Mouse (Mus musculus): Measurements from ENCODE around the gene Duox1. TPM values are rescaled to one million over a fixed set of nuclear protein-coding genes. Genes with fewer than 3 reads are reported as not detected.

The Duox1 gene
- polyA plus RNA-seq, 1 experiment from 2014 or later, result 0.15 TPM

DNA sequence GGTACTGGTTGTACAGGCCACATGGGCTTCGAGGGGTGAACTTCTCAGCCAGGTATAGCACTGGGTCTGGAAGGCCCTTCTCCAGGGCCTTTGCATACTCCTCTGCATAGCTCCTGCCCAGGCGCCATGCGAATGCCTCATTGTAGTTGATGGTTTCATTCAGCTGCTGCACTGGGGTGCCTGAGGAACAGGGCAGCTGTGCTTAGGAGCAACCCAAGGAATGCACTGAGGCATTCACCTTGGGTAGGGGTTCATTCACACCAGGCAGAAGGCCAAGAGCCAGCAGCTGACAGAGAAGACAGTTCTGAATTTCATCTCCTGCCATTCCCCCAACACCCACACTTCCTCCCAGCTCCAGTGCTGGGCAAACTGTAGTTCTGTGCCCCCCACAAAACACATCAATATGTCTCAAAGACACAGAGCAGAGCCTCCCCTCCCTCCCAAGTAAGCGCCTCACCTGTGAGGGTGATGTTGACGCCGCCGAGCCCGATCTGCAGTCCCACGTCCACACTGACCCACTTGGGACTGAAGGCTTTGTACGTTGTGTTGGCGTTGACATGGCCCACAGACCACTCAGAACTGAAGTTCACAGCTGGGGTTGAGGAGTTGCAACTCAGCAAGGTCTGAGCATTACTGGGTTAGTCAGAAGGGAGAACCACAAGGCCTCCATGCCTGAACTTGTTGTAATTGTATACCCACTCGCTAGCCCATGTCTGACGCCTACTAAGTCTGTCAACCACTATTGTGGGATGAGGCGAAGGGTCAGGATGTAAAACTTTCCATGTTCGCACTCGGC, 10.2 kb upstream of the Duox1 start:
- Histone ChIP-seq H3K9me3 (ENCODE audit: control insufficient read depth, low read length) (no peaks in the 10 kb centered on the region), H3K4me3 (ENCODE audit: low read depth, low read length) (no peak overlapping the region), H3K4me2 (ENCODE audit: low read depth, low read length) (no peak overlapping the region), H3K27me3 (ENCODE audit: control insufficient read depth, insufficient read depth, low read length) (peaks cover 35% of the 10 kb centered on the region), H3K36me3 (ENCODE audit: control insufficient read depth, insufficient read depth, low read length) (no peaks in the 10 kb centered on the region), H3K9ac (replicated peaks; ENCODE audit: low read depth, low read length) (no peak overlapping the region), H3K27ac (ENCODE audit: low read depth, low read length) (no peak overlapping the region), H3K4me1 (ENCODE audit: control insufficient read depth, insufficient read depth, low read length) (0 out of 2 replicates have a peak, but pooled peaks cover 9% of the 10 kb centered on the region)
- ATAC-seq (ENCODE audit: low read depth), result no peak
- 89% methylated on average over 16 of the region's 16 CpGs for WGBS

DNA sequence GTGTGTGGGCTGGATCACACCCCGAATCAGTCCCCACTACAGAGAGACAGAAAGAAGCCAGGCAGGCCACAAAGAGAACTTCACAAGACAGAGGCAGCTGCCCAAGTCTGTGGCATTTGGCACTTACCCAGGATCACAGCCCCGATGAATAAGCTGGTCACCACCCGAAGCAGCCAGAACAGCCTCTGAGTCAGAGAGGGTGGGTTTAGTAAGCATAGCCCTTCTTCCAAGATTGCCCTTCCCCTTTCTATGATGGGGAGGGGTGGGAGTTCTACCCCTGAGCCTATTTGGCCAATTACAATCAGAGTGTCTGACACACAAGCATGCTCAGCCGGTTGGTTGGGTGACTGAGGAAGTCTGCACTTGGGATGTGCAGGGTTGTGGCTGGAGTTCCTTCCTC, 9.3 kb upstream of the Duox1 start:
- H3K27me3 ChIP-seq (ENCODE audit: control insufficient read depth, insufficient read depth, low read length), result peaks cover 26% of the 10 kb centered on the region
- 57% methylated on average over 4 of the region's 4 CpGs for WGBS

GRCm38 (mm10) chr2:122309647-122310046, 5.8 kb upstream of the Duox1 start:
- H3K9ac ChIP-seq (replicated peaks; ENCODE audit: low read depth, low read length), result no peak overlapping the region
- H3K4me1 ChIP-seq (ENCODE audit: control insufficient read depth, insufficient read depth, low read length), result no peaks in the 10 kb centered on the region
- no peaks in the 10 kb centered on the region for H3K36me3 ChIP-seq (ENCODE audit: control insufficient read depth, insufficient read depth, low read length)
- peaks cover 23% of the 10 kb centered on the region for H3K27me3 ChIP-seq (ENCODE audit: control insufficient read depth, insufficient read depth, low read length)
- H3K9me3 ChIP-seq (ENCODE audit: control insufficient read depth, low read length), result no peaks in the 10 kb centered on the region
- H3K4me3 ChIP-seq (ENCODE audit: low read depth, low read length), result no peak overlapping the region
- no peak for ATAC-seq (ENCODE audit: low read depth)
- WGBS, result 41% methylated on average over 3 of the region's 3 CpGs
- no peak overlapping the region for H3K4me2 ChIP-seq (ENCODE audit: low read depth, low read length)
- no peak overlapping the region for H3K27ac ChIP-seq (ENCODE audit: low read depth, low read length)

More for the DNA sequence above, 9.3 kb upstream of the Duox1 start:
- Histone ChIP-seq H3K9me3 (ENCODE audit: control insufficient read depth, low read length) (no peaks in the 10 kb centered on the region), H3K9ac (replicated peaks; ENCODE audit: low read depth, low read length) (no peak overlapping the region), H3K27ac (ENCODE audit: low read depth, low read length) (no peak overlapping the region), H3K4me3 (ENCODE audit: low read depth, low read length) (no peak overlapping the region), H3K4me2 (ENCODE audit: low read depth, low read length) (no peak overlapping the region), H3K4me1 (ENCODE audit: control insufficient read depth, insufficient read depth, low read length) (0 out of 2 replicates have a peak, but pooled peaks cover 9% of the 10 kb centered on the region), H3K36me3 (ENCODE audit: control insufficient read depth, insufficient read depth, low read length) (no peaks in the 10 kb centered on the region)
- no peak for ATAC-seq (ENCODE audit: low read depth)

GRCm38 (mm10) chr2:122311561-122311960, 3.9 kb upstream of the Duox1 start:
- Histone ChIP-seq H3K4me3 (ENCODE audit: low read depth, low read length) (no peak overlapping the region), H3K36me3 (ENCODE audit: control insufficient read depth, insufficient read depth, low read length) (no peaks in the 10 kb centered on the region), H3K27me3 (ENCODE audit: control insufficient read depth, insufficient read depth, low read length) (peaks cover 23% of the 10 kb centered on the region), H3K27ac (ENCODE audit: low read depth, low read length) (no peak overlapping the region), H3K9ac (replicated peaks; ENCODE audit: low read depth, low read length) (no peak overlapping the region), H3K4me2 (ENCODE audit: low read depth, low read length) (no peak overlapping the region), H3K4me1 (ENCODE audit: control insufficient read depth, insufficient read depth, low read length) (no peaks in the 10 kb centered on the region), H3K9me3 (ENCODE audit: control insufficient read depth, low read length) (no peaks in the 10 kb centered on the region)
- WGBS, result 37% methylated on average over 2 of the region's 2 CpGs
- ATAC-seq (ENCODE audit: low read depth), result no peak

- Histone ChIP-seq H3K9me3 (ENCODE audit: control insufficient read depth, low read length) (no peaks in the 10 kb centered on the region), H3K27ac (ENCODE audit: low read depth, low read length) (no peak overlapping the region), H3K4me3 (ENCODE audit: low read depth, low read length) (peak overlapping the region; percentile 11; the same call in 1 of the 2 replicates), H3K27me3 (ENCODE audit: control insufficient read depth, insufficient read depth, low read length) (peaks cover 16% of the 10 kb centered on the region), H3K9ac (replicated peaks; ENCODE audit: low read depth, low read length) (no peak overlapping the region), H3K36me3 (ENCODE audit: control insufficient read depth, insufficient read depth, low read length) (no peaks in the 10 kb centered on the region), H3K4me2 (ENCODE audit: low read depth, low read length) (peak overlapping the region; percentile 30), H3K4me1 (ENCODE audit: control insufficient read depth, insufficient read depth, low read length) (no peaks in the 10 kb centered on the region)
- WGBS, result 4% methylated on average over 27 of the region's 27 CpGs
- ATAC-seq (ENCODE audit: low read depth), result peak; percentile 66; the same call in 1 of the 2 replicates
Measured at GRCm38 (mm10) chr2:122312722-122313417, 2.6 kb upstream of the Duox1 start.

DNA sequence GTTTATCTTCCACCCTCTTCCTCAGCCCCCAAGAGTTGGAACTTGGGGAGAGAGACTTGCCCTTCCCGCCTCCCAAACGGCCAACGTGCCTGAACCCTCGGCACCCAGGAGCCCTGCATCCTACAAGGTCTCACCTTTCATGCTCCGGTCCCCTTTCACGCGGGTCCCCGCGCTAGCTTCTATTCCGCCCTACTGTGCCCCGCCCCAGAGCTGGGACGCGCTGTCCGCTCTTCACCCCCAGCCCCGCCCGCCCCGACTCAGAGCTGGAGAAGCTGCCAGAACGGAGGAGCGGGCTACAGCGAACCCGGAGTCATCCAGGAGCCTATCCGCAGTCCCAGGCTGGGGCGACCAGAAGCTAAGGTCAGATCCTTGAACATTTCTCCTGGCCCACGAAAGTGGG, 1.9 kb upstream of the Duox1 start, which contains the start of gene Duoxa1:
Gene Duoxa1, minus strand, starts transcription at position 195 of the 400 bp plus-strand sequence.
- no peak within 1 kb of the TSS for H3K9ac ChIP-seq (replicated peaks; ENCODE audit: low read depth, low read length)
- peaks cover 16% of the 10 kb centered on the region for H3K27me3 ChIP-seq (ENCODE audit: control insufficient read depth, insufficient read depth, low read length)
- under 1% methylated on average over 24 of the region's 24 CpGs for WGBS
- H3K36me3 ChIP-seq (ENCODE audit: control insufficient read depth, insufficient read depth, low read length), result no peaks in the 10 kb centered on the region
- no peaks in the 10 kb centered on the region for H3K9me3 ChIP-seq (ENCODE audit: control insufficient read depth, low read length)
- H3K27ac ChIP-seq (ENCODE audit: low read depth, low read length), result no peak within 1 kb of the TSS
- ATAC-seq (ENCODE audit: low read depth), result peak; percentile 41; the same call in 1 of the 2 replicates
- H3K4me1 ChIP-seq (ENCODE audit: control insufficient read depth, insufficient read depth, low read length), result no peaks in the 10 kb centered on the region
- peak within 1 kb of the TSS; percentile 11; the same call in 1 of the 2 replicates for H3K4me3 ChIP-seq (ENCODE audit: low read depth, low read length)
- H3K4me2 ChIP-seq (ENCODE audit: low read depth, low read length), result peak within 1 kb of the TSS; percentile 30

DNA sequence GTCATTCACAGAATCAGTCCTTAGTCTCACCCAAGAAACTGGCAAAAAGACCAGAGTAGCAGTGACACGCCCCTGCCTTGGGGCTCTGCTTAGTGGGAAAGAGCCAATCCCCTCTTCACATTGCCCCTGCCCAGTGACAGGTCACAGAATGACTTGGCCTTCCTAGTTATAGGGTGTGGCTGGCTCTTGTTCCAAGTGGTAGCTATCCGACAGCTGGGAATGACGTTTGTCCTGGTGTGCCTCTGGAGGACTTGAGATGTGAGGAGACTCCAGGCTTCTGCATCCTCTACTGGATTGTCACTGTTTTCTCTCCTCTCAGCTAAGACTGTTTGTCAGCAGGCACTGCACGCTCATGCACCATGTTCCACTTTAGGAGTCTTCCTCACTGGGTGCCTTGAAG, 1.9 kb downstream of the Duox1 start:
- Histone ChIP-seq H3K27ac (ENCODE audit: low read depth, low read length) (no peak overlapping the region), H3K9ac (replicated peaks; ENCODE audit: low read depth, low read length) (no peak overlapping the region), H3K9me3 (ENCODE audit: control insufficient read depth, low read length) (no peaks in the 10 kb centered on the region), H3K4me3 (ENCODE audit: low read depth, low read length) (no peak overlapping the region), H3K4me1 (ENCODE audit: control insufficient read depth, insufficient read depth, low read length) (no peaks in the 10 kb centered on the region), H3K36me3 (ENCODE audit: control insufficient read depth, insufficient read depth, low read length) (no peaks in the 10 kb centered on the region), H3K27me3 (ENCODE audit: control insufficient read depth, insufficient read depth, low read length) (peaks cover 16% of the 10 kb centered on the region), H3K4me2 (ENCODE audit: low read depth, low read length) (no peak overlapping the region)
- no peak for ATAC-seq (ENCODE audit: low read depth)
- WGBS, result 66% methylated on average over 4 of the region's 4 CpGs

GRCm38 (mm10) chr2:122323960-122324359, 8.5 kb downstream of the Duox1 start:
- 68% methylated on average over 3 of the region's 3 CpGs for WGBS
- Histone ChIP-seq H3K36me3 (ENCODE audit: control insufficient read depth, insufficient read depth, low read length) (no peaks in the 10 kb centered on the region), H3K4me3 (ENCODE audit: low read depth, low read length) (no peak overlapping the region), H3K9ac (replicated peaks; ENCODE audit: low read depth, low read length) (no peak overlapping the region), H3K4me1 (ENCODE audit: control insufficient read depth, insufficient read depth, low read length) (no peaks in the 10 kb centered on the region), H3K9me3 (ENCODE audit: control insufficient read depth, low read length) (no peaks in the 10 kb centered on the region), H3K4me2 (ENCODE audit: low read depth, low read length) (no peak overlapping the region), H3K27me3 (ENCODE audit: control insufficient read depth, insufficient read depth, low read length) (no peaks in the 10 kb centered on the region), H3K27ac (ENCODE audit: low read depth, low read length) (no peak overlapping the region)
- no peak for ATAC-seq (ENCODE audit: low read depth)

DNA sequence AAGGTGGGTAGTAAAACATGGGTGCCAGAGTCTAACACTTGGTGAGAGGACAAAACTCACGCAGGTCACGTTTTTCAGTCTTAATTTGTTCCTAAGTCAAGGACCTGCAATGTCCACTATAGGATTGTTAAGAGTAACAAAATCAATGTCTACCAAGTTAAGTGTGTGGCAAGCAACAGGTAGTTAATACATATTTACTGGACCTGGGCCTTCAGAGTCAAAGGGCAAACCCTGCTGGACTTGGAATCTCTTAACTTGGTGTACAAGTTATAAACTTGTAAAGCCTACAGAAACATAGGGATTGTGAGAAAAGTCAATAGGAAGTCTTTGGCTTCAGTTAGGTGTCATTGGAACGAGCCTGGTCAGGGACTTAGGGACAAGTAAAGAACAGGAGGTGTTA, 9.1 kb downstream of the Duox1 start:
- 88% methylated on average over 3 of the region's 3 CpGs for whole genome bisulfite sequencing
- no peak for ATAC-seq (ENCODE audit: low read depth)
- H3K27ac ChIP-seq (ENCODE audit: low read depth, low read length), result no peak overlapping the region

More for the DNA sequence above, 9.1 kb downstream of the Duox1 start:
- H3K4me3 ChIP-seq (ENCODE audit: low read depth, low read length), result no peak overlapping the region
- no peak overlapping the region for H3K9ac ChIP-seq (replicated peaks; ENCODE audit: low read depth, low read length)
- no peaks in the 10 kb centered on the region for H3K9me3 ChIP-seq (ENCODE audit: control insufficient read depth, low read length)
- no peaks in the 10 kb centered on the region for H3K4me1 ChIP-seq (ENCODE audit: control insufficient read depth, insufficient read depth, low read length)
- no peak overlapping the region for H3K4me2 ChIP-seq (ENCODE audit: low read depth, low read length)
- no peaks in the 10 kb centered on the region for H3K36me3 ChIP-seq (ENCODE audit: control insufficient read depth, insufficient read depth, low read length)
- H3K27me3 ChIP-seq (ENCODE audit: control insufficient read depth, insufficient read depth, low read length), result no peaks in the 10 kb centered on the region
